Mouse (Mus musculus) 3134 (cell line): Measurements from ENCODE around the gene Tns2.
"Not testable (repeated sequence)": the region's sequence is repeated elsewhere in the genome, so short reads cannot be mapped to it uniquely, and the experiment has no call there.

Source experiments
- DNase-seq: peaks from one replicate; pipeline ENCODE4 v3.0.0-alpha.2; 2011; ENCODE audit warnings: low spot score; ENCODE audit not compliant: insufficient read length; ENCODE audit errors: extremely low read depth

Gene Tns2

DNA sequence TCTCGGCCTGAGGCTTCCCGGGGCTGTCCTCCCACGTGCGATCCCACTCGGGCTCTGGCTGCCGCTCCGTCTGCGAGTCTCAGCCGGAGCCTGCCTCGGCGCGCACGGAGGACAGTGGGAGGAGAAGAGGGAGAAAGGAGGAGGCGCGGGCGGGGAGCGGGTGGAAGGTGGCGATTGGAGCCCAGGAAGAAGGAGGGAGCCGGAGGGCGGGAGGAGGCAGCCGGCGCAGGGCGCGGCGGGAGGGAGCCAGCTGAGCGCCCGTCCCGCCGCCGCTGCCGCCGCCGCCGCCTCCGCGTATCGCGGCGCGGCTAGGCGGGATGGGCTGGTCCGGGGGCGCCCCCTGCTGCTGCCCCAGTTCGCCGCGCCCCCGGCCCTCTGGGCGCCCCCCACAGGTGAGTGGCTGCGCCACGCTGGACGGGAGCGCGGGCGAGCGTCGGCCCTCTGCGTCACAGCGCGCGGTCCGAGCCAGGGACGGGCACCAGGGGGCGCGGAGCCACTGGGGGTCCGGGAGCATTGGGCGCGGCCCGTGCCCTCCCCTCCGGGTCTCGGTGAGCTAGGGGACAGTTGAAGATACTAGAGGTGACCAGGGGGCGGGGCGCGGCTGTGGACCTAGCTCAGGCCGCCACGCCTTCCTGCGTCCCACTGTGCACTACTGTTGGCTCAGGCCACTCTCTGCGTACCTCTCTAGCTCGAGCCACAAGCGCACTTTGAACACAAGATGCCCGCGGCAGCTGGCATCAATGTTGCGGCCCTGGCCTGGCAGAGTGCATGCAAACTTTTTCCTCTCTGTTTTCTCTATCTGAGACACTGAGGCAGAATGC is at the start of gene Tns2:
Gene Tns2, plus strand, starts transcription at position 253 of the 821 bp plus-strand sequence.
- peak; percentile 91 for DNase-seq

DNA sequence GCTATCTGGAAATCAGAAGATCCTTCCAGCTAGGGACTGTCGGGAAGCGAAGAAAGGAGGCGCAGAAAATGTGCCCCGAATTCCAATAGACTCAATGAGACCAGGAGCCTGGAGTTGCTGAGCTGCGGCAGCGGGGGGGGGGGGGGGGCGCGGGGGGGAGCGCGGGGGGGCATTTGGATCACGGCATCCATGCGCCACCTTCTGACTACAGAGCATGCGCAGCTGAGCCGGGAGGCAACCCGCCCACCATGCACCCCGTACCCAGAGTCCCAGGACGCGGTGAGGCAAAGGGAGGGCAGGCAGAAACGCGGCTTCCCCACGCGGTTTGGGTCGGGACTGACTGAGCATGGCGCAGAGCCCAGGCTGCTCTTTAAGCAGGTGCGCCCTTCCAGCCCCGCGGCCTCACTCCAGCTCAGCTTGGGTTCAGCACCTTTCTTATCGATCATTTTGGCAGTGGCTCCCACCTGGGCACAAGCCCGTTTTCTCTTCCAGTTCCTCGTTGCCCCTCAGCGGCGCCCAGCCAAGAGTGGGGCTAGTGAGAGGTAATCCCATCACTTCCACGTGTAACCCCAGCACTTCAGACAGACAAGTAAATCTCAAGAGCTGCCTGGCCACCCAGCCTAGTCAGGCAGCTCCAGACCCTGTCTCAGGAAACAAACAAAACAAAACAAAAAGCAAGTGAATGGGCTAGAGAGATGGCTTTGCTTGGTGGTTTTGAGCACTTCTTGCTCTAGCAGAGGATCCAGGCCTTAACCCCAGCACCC is 48.1 kb upstream of the Tns2 start:
- DNase-seq, result no peak

DNA sequence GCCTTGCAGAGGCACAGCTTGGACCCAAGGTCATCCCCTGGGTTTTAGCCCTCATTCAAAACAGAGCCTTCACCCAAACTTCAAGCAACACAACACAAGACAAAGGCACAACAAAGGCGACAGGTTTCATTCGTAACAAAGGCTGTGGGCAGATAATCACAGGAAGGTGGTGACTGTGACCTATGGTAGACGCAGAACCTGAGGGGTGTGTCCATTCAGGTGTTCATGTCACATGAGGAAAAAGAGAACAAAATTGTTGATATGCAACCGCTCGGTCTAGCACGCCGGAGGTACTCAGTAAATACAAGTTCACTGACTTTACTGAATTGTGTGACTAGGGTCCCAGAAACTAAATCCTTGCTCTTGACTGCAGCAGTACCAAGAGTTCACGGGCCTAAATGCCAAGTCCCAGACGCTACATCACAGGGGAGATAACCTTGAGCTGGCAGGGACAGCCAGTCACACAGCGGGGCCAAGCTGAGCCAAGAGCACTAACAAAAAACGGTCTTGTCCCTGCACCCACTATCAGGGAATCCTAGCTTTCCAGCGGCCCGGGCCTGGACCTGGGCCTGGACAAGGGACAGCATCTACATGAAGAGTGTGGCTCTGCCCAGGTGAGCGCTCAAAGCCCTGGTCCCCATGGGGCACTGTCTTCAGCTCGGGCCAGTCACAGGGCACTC is 43.6 kb upstream of the Tns2 start:
- no peak for DNase-seq

DNA sequence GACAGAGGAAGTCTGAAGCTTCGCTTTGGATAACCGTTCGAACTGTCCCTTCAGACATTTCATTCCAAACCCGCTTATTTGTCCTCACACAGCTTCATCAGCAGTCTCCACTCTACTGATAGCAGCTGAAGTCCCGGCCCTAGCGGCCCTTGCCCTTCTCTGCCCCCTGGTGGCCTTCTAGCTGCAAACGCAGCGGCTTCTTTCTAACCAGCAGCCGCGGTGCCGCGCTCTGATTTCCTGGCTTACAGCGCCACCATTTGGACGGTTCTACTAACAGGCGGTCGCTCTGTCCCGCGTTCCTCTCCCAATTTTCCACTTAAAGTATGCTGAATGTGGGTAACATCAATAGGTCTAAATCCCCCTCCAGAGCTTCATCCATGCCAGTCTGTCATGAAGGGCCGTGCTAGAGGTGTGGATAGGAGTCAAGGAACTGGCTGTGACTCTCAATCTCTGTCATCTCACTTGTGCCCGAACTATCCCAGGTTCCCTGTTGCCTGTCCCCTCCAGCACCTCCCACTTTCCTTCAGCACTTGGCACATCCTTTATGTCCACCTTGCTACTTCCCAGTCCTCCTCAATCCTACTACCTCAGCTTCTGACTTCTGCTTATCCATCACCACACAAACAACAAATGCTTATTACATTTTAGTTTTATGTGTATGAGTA is 34.4 kb upstream of the Tns2 start:
- peak; percentile 78 for DNase-seq

DNA sequence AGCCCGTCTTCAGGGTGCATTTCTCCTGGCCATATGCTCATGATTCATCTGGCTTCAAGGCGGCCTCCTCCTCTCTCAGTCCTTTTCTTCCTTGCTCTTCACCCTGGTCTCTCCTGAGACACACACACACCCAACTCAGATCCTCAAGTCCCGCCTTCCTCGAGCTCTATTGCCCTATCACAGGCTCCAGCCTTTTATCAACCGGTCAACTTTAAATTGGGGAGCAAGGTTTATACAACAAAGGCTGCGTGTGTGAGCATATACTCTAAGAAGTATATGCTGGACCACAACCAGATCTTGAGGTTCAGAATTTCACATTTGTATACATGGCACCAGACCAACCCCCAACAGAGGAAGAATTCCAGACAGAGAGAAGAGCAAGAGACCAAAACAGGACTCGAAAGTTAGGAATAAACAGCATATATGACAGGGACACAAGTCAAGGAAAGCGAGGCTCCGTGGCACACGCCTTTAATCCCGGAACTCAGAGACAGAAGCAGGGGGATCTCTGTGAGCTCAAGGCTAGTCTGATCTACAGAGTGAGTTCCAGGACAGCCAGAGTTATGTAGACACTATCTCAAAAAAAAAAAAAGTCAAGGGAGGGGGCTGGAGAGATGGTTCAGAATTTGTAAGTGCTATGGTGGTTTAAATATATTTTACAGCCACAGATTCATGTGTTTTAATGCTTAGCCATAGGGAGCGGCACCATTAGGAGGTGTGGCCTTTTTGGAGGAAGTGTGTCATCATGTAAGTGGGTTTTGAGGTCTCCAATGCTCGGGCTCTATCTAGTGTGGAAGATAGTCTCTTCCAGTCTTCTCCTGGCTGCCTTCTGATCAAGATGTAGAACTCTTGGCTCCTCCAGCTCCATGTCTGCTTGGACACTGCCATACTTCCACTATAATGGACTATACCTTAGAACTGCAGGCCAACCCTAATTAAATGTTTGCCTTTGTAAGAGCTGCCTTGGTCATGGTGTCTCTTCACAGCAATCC is 29.4 kb upstream of the Tns2 start:
- DNase-seq, result no peak

DNA sequence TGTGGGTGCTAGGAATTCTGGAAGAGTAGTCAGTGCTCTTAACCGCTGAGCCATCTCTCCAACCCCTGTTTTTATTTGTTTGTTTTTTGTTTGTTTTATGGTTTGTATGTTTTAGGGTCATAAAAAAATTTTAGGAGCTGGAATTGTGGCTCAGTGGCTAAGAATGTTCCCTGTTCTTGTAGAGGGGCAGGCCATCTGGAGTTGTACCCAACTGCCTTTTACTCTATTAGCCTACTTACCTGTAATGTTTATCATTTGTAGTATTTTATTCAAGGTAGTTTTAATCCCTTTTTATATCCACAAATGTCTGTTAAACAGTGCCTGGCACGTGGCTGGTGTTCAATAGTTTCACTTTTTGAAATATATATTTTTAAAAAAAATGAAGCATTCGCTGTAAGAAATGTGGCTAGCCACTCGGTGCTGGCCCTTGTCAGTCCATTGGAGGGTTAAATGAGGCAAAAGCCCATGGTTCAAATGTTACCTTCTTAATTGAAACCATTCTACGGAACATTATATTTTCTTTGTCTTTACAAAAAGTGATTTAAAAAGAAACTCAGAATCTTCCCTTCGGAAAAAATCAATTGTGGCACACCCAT is 27.2 kb upstream of the Tns2 start:
- DNase-seq, result no peak

DNA sequence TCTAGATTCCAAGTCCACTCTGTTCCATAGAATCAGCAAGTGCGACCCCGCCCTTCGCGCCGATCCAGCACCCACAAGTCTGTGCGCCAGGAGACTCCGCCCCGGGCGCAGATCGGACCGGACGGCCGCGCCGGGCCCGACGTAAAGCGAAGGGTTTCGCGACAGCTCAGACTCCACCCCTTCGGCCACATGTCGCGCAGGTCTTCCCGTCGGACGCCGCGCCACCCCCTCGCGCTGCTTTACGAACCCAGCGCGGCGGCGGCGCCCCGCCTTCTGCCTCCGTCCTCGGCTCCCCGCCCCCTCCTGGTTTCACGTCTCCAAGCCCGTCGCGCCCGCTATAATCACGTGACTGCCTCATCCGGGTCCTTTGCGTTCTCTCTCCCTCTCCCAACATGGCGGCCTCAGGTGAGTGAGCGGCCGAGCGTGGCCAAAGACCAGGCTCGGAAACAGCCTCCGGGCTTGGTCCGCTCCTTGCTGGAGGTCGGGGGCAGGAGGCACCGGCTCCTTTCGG is 26.6 kb upstream of the Tns2 start, which contains the start of gene Eif4b:
Gene Eif4b, plus strand, starts transcription at position 215 of the 511 bp plus-strand sequence.
- DNase-seq, result peak; percentile 100

DNA sequence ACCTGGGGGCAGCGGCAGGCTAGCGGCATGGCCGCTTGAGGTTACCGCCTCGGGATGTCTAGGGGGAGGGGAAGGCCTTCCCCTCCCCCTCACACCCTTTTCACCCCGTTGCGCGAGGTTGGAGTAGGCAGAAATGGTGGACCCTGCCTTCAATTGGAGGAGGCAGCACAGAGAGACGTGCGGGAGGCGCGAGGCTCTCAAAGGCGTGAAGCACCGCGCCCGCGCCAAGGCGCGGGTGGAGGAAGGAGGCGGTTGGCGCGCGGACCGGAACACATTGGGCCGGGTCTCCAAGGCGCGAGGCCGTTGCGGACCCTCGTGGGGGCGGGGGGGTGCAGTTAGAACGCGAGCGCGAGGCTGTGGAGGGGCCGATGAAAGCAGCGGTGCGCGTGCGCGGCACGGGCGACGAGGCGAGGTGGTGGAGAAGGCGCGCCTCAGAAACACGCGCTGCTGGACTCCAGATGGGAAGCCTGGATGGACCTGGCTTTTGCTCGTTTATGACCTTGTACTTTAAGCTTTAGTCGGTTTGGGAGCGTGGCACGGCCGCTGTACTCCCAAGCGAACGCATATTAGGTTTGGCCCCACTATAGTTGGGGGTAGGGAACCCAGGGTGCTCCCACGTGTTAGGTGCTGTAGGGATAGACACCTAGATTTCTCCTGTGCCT is 26.0 kb upstream of the Tns2 start:
- DNase-seq, result peak; percentile 69

DNA sequence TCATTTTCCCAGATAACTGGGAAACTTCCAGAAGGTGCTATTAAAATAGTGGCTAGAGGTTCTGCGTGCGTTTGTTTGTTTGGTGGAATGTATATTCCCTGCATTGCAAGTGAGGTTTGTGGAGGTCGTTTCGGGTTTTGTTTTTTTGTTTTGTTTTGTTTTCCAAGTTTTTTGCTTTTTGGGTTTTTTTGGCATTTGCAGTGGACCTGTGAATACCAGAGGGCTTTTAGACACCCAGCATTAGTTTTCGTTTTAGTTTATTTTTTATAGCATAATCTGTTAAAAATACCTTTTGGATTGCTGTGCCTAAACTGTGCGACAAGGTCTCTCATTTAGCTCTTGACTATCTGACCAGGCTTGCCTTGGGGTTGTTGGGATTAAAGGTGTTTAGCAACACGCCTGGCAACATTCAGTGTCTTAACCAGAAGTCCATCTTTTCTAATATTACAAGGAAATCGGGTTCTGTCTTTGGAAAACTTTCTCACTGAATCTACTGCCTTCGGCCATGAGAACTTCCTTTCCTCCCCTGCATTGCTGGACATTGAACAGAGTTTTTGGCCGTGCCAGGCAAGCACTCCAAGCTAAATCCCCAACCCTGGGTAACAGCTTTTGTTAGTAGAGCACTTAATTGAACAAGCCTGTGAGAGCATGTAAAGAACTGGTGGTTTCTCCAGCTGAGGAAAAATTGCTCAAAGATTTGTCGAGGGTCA is 25.2 kb upstream of the Tns2 start:
- DNase-seq, result no peak

DNA sequence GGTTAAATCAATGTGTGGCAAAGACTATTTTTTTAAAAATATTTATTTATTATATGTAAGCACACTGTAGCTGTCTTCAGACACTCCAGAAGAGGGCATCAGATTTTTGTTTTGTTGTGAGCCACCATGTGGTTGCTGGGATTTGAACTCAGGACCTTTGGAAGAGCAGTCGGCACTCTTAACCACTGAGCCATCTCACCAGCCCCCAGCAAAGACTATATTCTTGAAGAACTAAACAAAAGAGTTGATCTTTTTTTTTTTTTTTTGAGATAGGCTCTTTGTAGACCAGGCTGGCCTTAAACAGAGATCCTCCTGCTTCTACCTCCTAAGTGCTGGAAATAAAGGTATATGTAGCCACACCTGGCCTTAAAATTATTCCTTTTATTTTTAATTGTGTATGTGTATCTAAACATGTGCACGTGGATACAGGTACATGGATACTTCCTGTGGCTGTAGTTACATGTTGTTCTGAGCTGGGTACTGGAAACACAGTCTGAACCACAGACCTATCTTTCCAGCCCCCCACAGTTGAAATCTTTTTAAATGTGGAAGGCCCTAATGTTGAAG is 23.0 kb upstream of the Tns2 start:
- DNase-seq, result no peak

DNA sequence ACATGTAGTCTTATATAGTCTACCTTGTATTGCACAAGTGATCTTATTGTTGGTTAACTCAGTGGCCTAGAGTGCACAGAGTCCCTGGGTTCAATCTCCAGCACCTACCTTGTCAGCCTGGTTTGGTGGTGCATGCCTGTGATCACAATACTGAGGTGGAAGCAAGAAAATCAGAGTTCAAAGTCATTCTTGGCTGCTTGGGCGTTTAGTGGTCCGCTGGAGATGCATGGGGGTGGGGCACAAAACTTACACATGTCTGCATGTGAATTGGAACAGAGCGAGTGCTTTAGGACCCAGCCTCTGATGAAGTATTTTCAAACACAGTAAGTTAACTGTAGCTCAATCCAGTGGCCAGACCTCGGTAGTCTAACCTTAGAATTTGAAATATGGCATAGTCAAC is 21.0 kb upstream of the Tns2 start:
- DNase-seq, result no peak

DNA sequence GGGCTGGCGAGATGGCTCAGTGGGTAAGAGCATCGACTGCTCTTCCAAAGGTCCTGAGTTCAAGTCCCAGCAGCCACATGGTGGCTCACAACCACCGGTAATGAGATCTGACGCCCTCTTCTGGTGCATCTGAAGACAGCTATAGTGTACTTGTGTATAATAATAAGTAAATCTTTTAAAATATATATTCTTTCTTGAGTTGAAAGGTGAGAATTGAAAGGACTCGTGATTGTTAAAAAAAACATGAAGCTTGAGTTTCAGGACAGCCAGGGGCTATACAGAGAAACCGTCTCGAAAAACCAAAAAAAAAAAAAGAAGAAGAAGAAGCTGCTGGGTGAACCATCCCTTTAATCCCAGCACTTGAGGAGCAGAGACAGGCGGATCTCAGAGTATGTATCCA is 20.3 kb upstream of the Tns2 start:
- not testable (repeated sequence) for DNase-seq

DNA sequence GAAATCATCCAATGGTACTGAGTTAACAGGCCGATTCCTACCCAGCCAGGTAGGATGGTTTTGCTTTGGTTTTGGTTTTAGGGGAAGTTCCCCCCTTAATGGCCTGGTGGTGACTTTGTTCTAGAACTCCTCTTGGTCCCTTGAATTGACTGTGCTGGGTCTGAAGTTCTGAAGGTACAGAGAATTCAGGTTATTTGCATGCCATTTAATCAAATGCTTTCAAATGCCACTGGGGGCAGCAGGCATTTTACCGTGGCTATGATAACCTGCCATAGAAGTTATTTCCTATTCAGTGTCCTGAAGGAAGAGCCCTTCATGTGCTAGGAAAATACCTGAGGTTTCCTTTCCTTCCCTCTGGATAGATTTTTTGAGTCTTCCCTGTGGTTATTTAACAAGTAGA is 19.8 kb upstream of the Tns2 start:
- no peak for DNase-seq

DNA sequence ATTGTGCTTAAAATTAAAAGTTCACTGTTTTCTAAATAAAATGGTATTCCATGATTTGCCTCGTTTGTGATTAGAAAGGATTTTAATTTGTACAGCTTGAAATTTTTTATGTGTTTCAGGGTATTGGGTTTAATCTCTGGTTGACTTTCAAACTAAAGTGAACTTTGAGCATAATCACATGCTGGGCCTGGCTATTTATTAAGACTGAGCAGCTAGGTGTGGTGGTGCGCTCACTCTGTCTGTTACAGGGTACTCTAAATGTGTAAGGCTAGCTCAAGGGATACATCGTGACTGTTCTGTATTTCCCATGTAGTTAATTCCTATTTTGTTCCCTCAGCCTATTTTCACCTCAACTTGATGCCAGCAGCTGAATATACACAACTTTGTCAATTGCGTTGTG is 18.1 kb upstream of the Tns2 start:
- no peak for DNase-seq

DNA sequence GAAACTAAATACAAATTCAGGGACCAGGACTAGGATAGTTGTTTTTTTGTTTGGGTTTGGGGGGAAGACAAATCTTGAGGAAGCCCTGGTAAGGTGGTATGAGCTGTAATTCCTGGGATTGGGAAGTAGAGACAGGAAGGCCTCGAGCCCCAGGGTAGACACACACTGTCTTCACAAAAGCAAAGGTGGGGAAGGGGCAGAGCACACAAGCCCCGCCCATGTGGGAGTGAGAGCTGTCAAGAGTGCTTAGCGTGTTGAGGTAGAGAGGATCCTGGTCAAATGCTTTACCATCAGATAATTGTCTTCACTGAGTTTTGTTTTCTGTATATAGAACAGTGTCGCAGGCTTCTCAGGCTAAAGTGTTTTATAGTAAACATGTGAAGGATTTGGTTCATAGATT is 17.2 kb upstream of the Tns2 start:
- DNase-seq, result no peak

DNA sequence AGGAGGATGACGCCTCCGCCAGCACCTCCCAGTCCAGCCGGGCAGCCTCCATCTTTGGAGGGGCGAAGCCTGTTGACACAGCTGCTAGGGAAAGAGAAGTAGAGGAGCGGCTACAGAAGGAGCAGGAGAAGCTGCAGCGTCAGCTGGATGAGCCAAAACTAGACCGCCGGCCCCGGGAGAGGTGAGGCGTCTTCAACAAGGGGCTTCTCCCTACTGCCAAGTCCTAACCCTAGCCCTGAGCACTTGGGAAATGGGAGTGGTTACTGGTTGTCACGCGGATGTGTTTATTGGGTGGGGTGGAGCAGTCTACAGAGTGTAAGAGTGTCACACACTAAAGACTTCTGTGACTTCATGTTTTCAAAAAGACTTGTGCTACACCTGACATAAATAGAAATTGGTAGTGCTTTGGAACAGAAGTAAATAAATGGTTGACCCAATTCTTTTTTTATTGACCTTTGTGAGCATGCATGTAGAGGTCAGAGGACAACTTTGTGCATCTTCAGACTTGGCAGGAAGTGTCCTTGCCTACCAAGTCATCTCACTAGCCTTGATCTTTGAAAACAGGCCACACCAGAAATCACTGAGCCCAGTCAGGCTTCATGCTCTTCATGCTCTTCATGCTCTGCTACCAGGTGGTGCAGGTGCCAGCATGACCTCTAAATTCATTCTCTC is 10.2 kb upstream of the Tns2 start:
- no peak for DNase-seq

DNA sequence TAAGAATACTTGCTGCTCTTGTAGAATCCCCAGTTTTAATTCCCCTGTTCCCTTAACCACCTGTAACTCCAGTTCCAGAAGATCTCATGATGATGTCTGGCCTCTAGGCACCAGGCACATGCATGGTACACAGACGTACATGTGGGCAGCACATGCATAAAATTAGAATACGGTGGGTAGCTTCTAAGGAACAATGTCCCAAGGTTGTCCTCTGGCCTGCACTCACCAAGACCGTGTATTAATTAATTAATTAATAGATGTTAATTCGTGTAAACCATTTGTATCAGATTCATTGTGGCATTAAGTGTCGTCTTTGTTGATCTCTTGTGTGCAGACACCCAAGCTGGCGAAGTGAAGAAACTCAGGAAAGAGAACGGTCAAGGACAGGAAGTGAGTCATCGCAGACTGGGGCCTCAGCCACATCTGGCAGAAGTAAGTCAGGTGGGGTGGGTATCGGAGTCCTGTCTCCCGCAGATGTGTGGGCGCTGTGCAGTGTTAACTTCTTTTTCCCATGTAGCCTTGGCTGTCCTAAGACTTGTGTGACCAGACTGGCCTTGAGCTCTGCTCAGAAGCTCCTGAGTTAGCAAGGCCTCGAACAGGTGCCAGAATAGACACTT is 9.0 kb upstream of the Tns2 start:
- DNase-seq, result peak; percentile 53
